Mouse (Mus musculus): ENCODE data around the gene Senp6. TPM values are rescaled to one million over a fixed set of nuclear protein-coding genes. Genes with fewer than 3 reads are reported as not detected.

Gene Senp6
- polyA plus RNA-seq, 1 experiment from 2014 or later, result 58.4 TPM

GRCm38 (mm10) chr9:80179688-80180087, 113.0 kb downstream of the Senp6 start:
- H3K27me3 ChIP-seq, result no peaks in the 10 kb centered on the region
- H3K4me3 ChIP-seq, result no peak overlapping the region
- H3K36me3 ChIP-seq, result no peaks in the 10 kb centered on the region
- H3K27ac ChIP-seq, result no peak overlapping the region
- H3K4me2 ChIP-seq, result no peak overlapping the region
- peaks cover 3% of the 10 kb centered on the region; the same call in 1 of the 2 replicates for H3K4me1 ChIP-seq (replicated peaks)
- WGBS, result 71% methylated on average over 4 of the region's 4 CpGs
- no peak for ATAC-seq (ENCODE audit: low FRiP score)
- H3K9ac ChIP-seq, result no peak overlapping the region
- H3K9me3 ChIP-seq, result no peaks in the 10 kb centered on the region

- H3K4me1 ChIP-seq (replicated peaks), result peaks cover 3% of the 10 kb centered on the region; the same call in 1 of the 2 replicates
- H3K9ac ChIP-seq, result no peak overlapping the region
- H3K27ac ChIP-seq, result no peak overlapping the region
- WGBS, result 83% methylated on average over 5 of the region's 5 CpGs
- H3K4me2 ChIP-seq, result no peak overlapping the region
- H3K4me3 ChIP-seq, result no peak overlapping the region
- no peak for ATAC-seq (ENCODE audit: low FRiP score)
- no peaks in the 10 kb centered on the region for H3K36me3 ChIP-seq
- H3K9me3 ChIP-seq, result no peaks in the 10 kb centered on the region
- no peaks in the 10 kb centered on the region for H3K27me3 ChIP-seq
Measured at GRCm38 (mm10) chr9:80180771-80181170, 114.1 kb downstream of the Senp6 start.

GRCm38 (mm10) chr9:80181692-80182091, 115.0 kb downstream of the Senp6 start:
- Histone ChIP-seq H3K9me3 (no peaks in the 10 kb centered on the region), H3K27ac (no peak overlapping the region), H3K27me3 (no peaks in the 10 kb centered on the region), H3K36me3 (no peaks in the 10 kb centered on the region), H3K4me1 (replicated peaks) (0 out of 2 replicates have a peak, but pooled peaks cover 3% of the 10 kb centered on the region), H3K4me2 (no peak overlapping the region), H3K9ac (no peak overlapping the region), H3K4me3 (no peak overlapping the region)
- ATAC-seq (ENCODE audit: low FRiP score), result no peak
- WGBS, result 92% methylated on average over 1 of the region's 1 CpGs

GRCm38 (mm10) chr9:80184138-80184537, 117.4 kb downstream of the Senp6 start:
- Histone ChIP-seq H3K27ac (no peak overlapping the region), H3K4me1 (replicated peaks) (0 out of 2 replicates have a peak, but pooled peaks cover 3% of the 10 kb centered on the region), H3K4me2 (no peak overlapping the region), H3K36me3 (no peaks in the 10 kb centered on the region), H3K27me3 (no peaks in the 10 kb centered on the region), H3K4me3 (no peak overlapping the region), H3K9me3 (no peaks in the 10 kb centered on the region), H3K9ac (no peak overlapping the region)
- 59% methylated on average over 5 of the region's 5 CpGs for WGBS
- ATAC-seq (ENCODE audit: low FRiP score), result no peak

- 37% methylated on average over 3 of the region's 3 CpGs for WGBS
- Histone ChIP-seq H3K4me1 (replicated peaks) (no peaks in the 10 kb centered on the region), H3K9ac (no peak overlapping the region), H3K9me3 (no peaks in the 10 kb centered on the region), H3K4me3 (no peak overlapping the region), H3K27ac (no peak overlapping the region), H3K36me3 (no peaks in the 10 kb centered on the region), H3K27me3 (no peaks in the 10 kb centered on the region), H3K4me2 (no peak overlapping the region)
- ATAC-seq (ENCODE audit: low FRiP score), result no peak; the same call in 1 of the 2 replicates
Measured at GRCm38 (mm10) chr9:80185737-80186136, 119.0 kb downstream of the Senp6 start.

GRCm38 (mm10) chr9:80186693-80187092, 120.0 kb downstream of the Senp6 start:
- no peaks in the 10 kb centered on the region for H3K36me3 ChIP-seq
- H3K27ac ChIP-seq, result no peak overlapping the region
- no peaks in the 10 kb centered on the region for H3K9me3 ChIP-seq
- H3K4me1 ChIP-seq (replicated peaks), result no peaks in the 10 kb centered on the region
- 87% methylated on average over 8 of the region's 8 CpGs for WGBS
- H3K4me3 ChIP-seq, result no peak overlapping the region
- no peak overlapping the region for H3K4me2 ChIP-seq
- no peak overlapping the region for H3K9ac ChIP-seq
- ATAC-seq (ENCODE audit: low FRiP score), result no peak
- no peaks in the 10 kb centered on the region for H3K27me3 ChIP-seq

GRCm38 (mm10) chr9:80188324-80188893, 121.7 kb downstream of the Senp6 start:
- H3K4me1 ChIP-seq (replicated peaks), result no peaks in the 10 kb centered on the region
- H3K4me3 ChIP-seq, result no peak overlapping the region
- H3K9me3 ChIP-seq, result no peaks in the 10 kb centered on the region
- H3K9ac ChIP-seq, result no peak overlapping the region
- no peak for ATAC-seq (ENCODE audit: low FRiP score)
- H3K36me3 ChIP-seq, result no peaks in the 10 kb centered on the region
- H3K4me2 ChIP-seq, result no peak overlapping the region
- 50% methylated on average over 5 of the region's 5 CpGs for WGBS
- no peaks in the 10 kb centered on the region for H3K27me3 ChIP-seq
- no peak overlapping the region for H3K27ac ChIP-seq

GRCm38 (mm10) chr9:80191240-80191639, 124.5 kb downstream of the Senp6 start:
- no peak overlapping the region for H3K4me3 ChIP-seq
- peaks cover 2% of the 10 kb centered on the region; the same call in 1 of the 2 replicates for H3K4me1 ChIP-seq (replicated peaks)
- no peaks in the 10 kb centered on the region for H3K9me3 ChIP-seq
- H3K27ac ChIP-seq, result no peak overlapping the region
- H3K36me3 ChIP-seq, result no peaks in the 10 kb centered on the region
- WGBS, result 71% methylated on average over 6 of the region's 6 CpGs
- no peak overlapping the region for H3K9ac ChIP-seq
- ATAC-seq (ENCODE audit: low FRiP score), result no peak
- no peak overlapping the region for H3K4me2 ChIP-seq
- H3K27me3 ChIP-seq, result no peaks in the 10 kb centered on the region

- no peak overlapping the region for H3K27ac ChIP-seq
- H3K4me1 ChIP-seq (replicated peaks), result peaks cover 11% of the 10 kb centered on the region
- H3K4me3 ChIP-seq, result no peak overlapping the region
- H3K36me3 ChIP-seq, result no peaks in the 10 kb centered on the region
- 88% methylated on average over 10 of the region's 10 CpGs for WGBS
- H3K9ac ChIP-seq, result no peak overlapping the region
- no peak for ATAC-seq (ENCODE audit: low FRiP score)
- no peaks in the 10 kb centered on the region for H3K9me3 ChIP-seq
- H3K4me2 ChIP-seq, result no peak overlapping the region
- no peaks in the 10 kb centered on the region for H3K27me3 ChIP-seq
Measured at GRCm38 (mm10) chr9:80192324-80192723, 125.6 kb downstream of the Senp6 start.

GRCm38 (mm10) chr9:80194446-80194845, 127.7 kb downstream of the Senp6 start:
- Histone ChIP-seq H3K9me3 (no peaks in the 10 kb centered on the region), H3K36me3 (no peaks in the 10 kb centered on the region), H3K27me3 (no peaks in the 10 kb centered on the region), H3K4me3 (no peak overlapping the region), H3K4me1 (replicated peaks) (peaks cover 14% of the 10 kb centered on the region), H3K27ac (no peak overlapping the region), H3K4me2 (no peak overlapping the region), H3K9ac (no peak overlapping the region)
- no peak for ATAC-seq (ENCODE audit: low FRiP score)
- WGBS, result 77% methylated on average over 6 of the region's 6 CpGs

Other genes starting within 250 kb of the Senp6 start
- 2.6 and 3.4 TPM in 2 replicates for gene Filip1, start 54.1 kb upstream of the Senp6 start, polyA plus RNA-seq (2015; fragmentation: Nextera tagmentation; extraction: Ambion mirVana)
- 19.1 and 19.7 TPM in 2 replicates for gene Myo6, start 98.1 kb downstream of the Senp6 start, polyA plus RNA-seq (2015; fragmentation: Nextera tagmentation; extraction: Ambion mirVana)